Comparison of ENCODE assay signal across 7 mouse cellular contexts in genomic region chr7:101666581-101666980, GRCm38 (mm10). TPM values are rescaled to one million over a fixed set of nuclear protein-coding genes. Genes with fewer than 3 reads are reported as not detected.
DNase-seq lines count a peak whose midpoint lies in the region; ATAC-seq and TF ChIP-seq lines count a peak whose summit lies in the region.

No protein-coding gene starts in this region.

- peaks cover 0 to 6% of the 10 kb centered on the region in 2 experiments; a peak in 2 of 4 replicates for H3K36me3 ChIP-seq in MEL (ENCODE audit: control insufficient read depth in 1 of 2, insufficient read depth in 2 of 2, low read length in 2 of 2)
- no peaks in the 10 kb centered on the region for H3K36me3 ChIP-seq in lung, embryonic 14.5 days (ENCODE audit: insufficient read depth)

- WGBS in lung, embryonic 14.5 days, result 10% methylated on average over 3 of the region's 3 CpGs

- TF ChIP-seq CTCF in MEL (IDR thresholded peaks at IDR 0.05 in 2 of 3, conservative IDR thresholded peaks at IDR 0.05 in 1 of 3; ENCODE audit: control insufficient read depth in 1 of 3, insufficient read depth in 1 of 3, low read depth in 2 of 3, low read length in 3 of 3, poor library complexity in 1 of 3, severe bottlenecking in 1 of 3), result peak; percentile 21 to 57 (median 54); a peak in 5 of 6 replicates
- peak; percentile 76 for TF ChIP-seq CTCF in lung, embryonic 14.5 days (IDR thresholded peaks at IDR 0.05; ENCODE audit: low read depth)

- no peaks in the 10 kb centered on the region for H3K9me3 ChIP-seq in MEL (replicated peaks; ENCODE audit: insufficient read depth, low read length)
- H3K9me3 ChIP-seq in lung, embryonic 14.5 days (ENCODE audit: low read depth, low read length), result no peaks in the 10 kb centered on the region

- no peaks in the 10 kb centered on the region for H3K27me3 ChIP-seq in MEL (ENCODE audit: control insufficient read depth in 1 of 2, insufficient read depth in 2 of 2, low read length in 2 of 2)
- no peaks in the 10 kb centered on the region for H3K27me3 ChIP-seq in lung, embryonic 14.5 days (ENCODE audit: insufficient read depth, low read length)

- no peak for TF ChIP-seq EP300 in MEL (IDR thresholded peaks at IDR 0.05; ENCODE audit: low read depth in 1 of 2, low read length in 2 of 2)

- peak; percentile 52 for TF ChIP-seq RAD21 in MEL (IDR thresholded peaks at IDR 0.05; ENCODE audit: low read depth, low read length)

- H3K9ac ChIP-seq in MEL (ENCODE audit: control insufficient read depth, low read depth, low read length, poor library complexity, severe bottlenecking), result no peak overlapping the region
- H3K9ac ChIP-seq in lung, embryonic 14.5 days, result no peak overlapping the region

- 0 out of 2 replicates have a peak, but pooled peaks have one; percentile 33 for ATAC-seq in common myeloid progenitor, adult 5-6 weeks (replicated peaks; ENCODE audit: low read depth, poor library complexity, severe bottlenecking)
- ATAC-seq in lung, embryonic 14.5 days (ENCODE audit: insufficient read depth), result no peak

- H3K79me2 ChIP-seq in MEL (ENCODE audit: control insufficient read depth, insufficient read depth, low read length, poor library complexity), result peaks cover 8% of the 10 kb centered on the region

- no peak for TF ChIP-seq POLR2A in MEL (IDR thresholded peaks at IDR 0.05; ENCODE audit: control insufficient read depth in 1 of 2, insufficient read depth in 1 of 2, low read depth in 1 of 2, low read length in 2 of 2, poor library complexity in 1 of 2)

- H3K4me3 ChIP-seq in MEL (ENCODE audit: control insufficient read depth in 1 of 2, insufficient read depth in 1 of 2, low read depth in 2 of 2, low read length in 2 of 2), result no peak overlapping the region
- H3K4me3 ChIP-seq in lung, embryonic 14.5 days (ENCODE audit: low read depth, low read length), result no peak overlapping the region

- no peak overlapping the region for H3K4me2 ChIP-seq in lung, embryonic 14.5 days

- H3K27ac ChIP-seq in MEL (ENCODE audit: control insufficient read depth, low read depth, low read length), result no peak overlapping the region
- H3K27ac ChIP-seq in lung, embryonic 14.5 days (ENCODE audit: low read depth), result no peak overlapping the region

- DNase-seq in A20 (ENCODE audit: low read depth, low spot score), result peak; percentile 58
- peak; percentile 45 for DNase-seq in MEL (ENCODE audit: low read depth, low spot score)
- peak; percentile 44 for DNase-seq in heart, adult 8-10 months (ENCODE audit: low spot score)
- peak; percentile 60 to 65 for DNase-seq in kidney, postnatal 25 days
- DNase-seq in lung, embryonic 14.5 days, result peak; percentile 77
- DNase-seq in right cerebral cortex, postnatal 4 days, result peak; percentile 25

- peaks cover 0 to 16% of the 10 kb centered on the region in 2 experiments; a peak in 1 of 4 replicates for H3K4me1 ChIP-seq in MEL (ENCODE audit: control insufficient read depth in 1 of 2, insufficient read depth in 2 of 2, low read length in 2 of 2)
- peaks cover 6% of the 10 kb centered on the region; the same call in 1 of the 2 replicates for H3K4me1 ChIP-seq in lung, embryonic 14.5 days (ENCODE audit: insufficient read depth)

TF ChIP-seq in MEL, 35 proteins besides CTCF, POLR2A, EP300 and RAD21:
- peak; percentile 50 for TF ChIP-seq SMC3 (IDR thresholded peaks at IDR 0.05; ENCODE audit: low read depth, low read length)
- TF ChIP-seq NELFE (IDR thresholded peaks at IDR 0.05; ENCODE audit: low read depth, low read length), result no peak

RNA-seq across cellular contexts. Expression of gene Clpb, which starts 3.1 kb away (rescaled TPM):
- 59.0 and 84.5 TPM in 2 replicates for total RNA-seq in MEL (2012; rRNA removed)
- 10 to 100 TPM in 1 of 2 experiments, not detected in 1; 71.5 TPM for polyA plus RNA-seq in MEL (2012; ENCODE audit: insufficient read depth in 1 of 2, insufficient read length in 2 of 2, low read depth in 1 of 2, low replicate concordance in 2 of 2, missing spikeins in 1 of 2)
- total RNA-seq in common myeloid progenitor, adult 5-6 weeks (2017), result 29.2 TPM in 2 replicates
- 10 to 100 TPM; 73.5 to 96.2 (median 93.6) TPM for total RNA-seq in heart, adult 8-10 months (2022)
- polyA plus RNA-seq in lung, embryonic 14.5 days (2014; fragmentation: Nextera tagmentation; extraction: Ambion mirVana), result 55.6 and 56.5 TPM in 2 replicates

Comparison
In these comparisons a context has a peak if more than half of its experiments do, and no peak if none do; other contexts are left out.
1. DNase-seq: peak in every context shown above with its lines; median percentile 77 in lung, embryonic 14.5 days; 62 in kidney, postnatal 25 days; 58 in A20; 45 in MEL; 44 in heart, adult 8-10 months; 25 in right cerebral cortex, postnatal 4 days.